Mouse (Mus musculus) testis, adult 2 months (tissue): ENCODE measurements at regions not wholly inside any gene's neighbourhood (a gene's known extent, or its start where the extent isn't known, plus 50 kb on each side); places are given as distances from the start of the nearest gene placed in this dataset.

Source experiments
- H3K27ac ChIP-seq: fragments of 200-500 bp; 2 replicates; pipeline ENCODE4 v1.5.1; 2012; ENCODE audit warnings: low read depth, low read length; ENCODE audit not compliant: control insufficient read depth, insufficient read depth
- H3K27me3 ChIP-seq: fragments of 200-500 bp; 2 replicates; pipeline ENCODE4 v1.6.1; 2012; ENCODE audit warnings: mild to moderate bottlenecking, low read length, moderate library complexity; ENCODE audit not compliant: control insufficient read depth, insufficient read depth
- H3K36me3 ChIP-seq: fragments of 200-500 bp; 2 replicates; pipeline ENCODE4 v1.6.1; 2012; ENCODE audit warnings: mild to moderate bottlenecking, low read length; ENCODE audit not compliant: control insufficient read depth, insufficient read depth
- H3K4me1 ChIP-seq: fragments of 200-500 bp; 2 replicates; pipeline ENCODE4 v1.6.1; 2012; ENCODE audit warnings: low read length; ENCODE audit not compliant: control insufficient read depth, insufficient read depth
- H3K4me3 ChIP-seq: fragments of 200-500 bp; 2 replicates; pipeline ENCODE4 v1.5.1; 2012; ENCODE audit warnings: low read depth, mild to moderate bottlenecking, low read length, moderate library complexity, mixed read lengths; ENCODE audit not compliant: control insufficient read depth
- CTCF ChIP-seq: fragments of 200-500 bp; IDR thresholded peaks from 2 replicates; pipeline ENCODE4 v1.5.1; 2012; ENCODE audit warnings: low read depth, mild to moderate bottlenecking, inconsistent platforms, low read length, moderate library complexity; ENCODE audit not compliant: control insufficient read depth, insufficient read depth, insufficient replicate concordance
- POLR2A ChIP-seq: fragments of 200-500 bp; IDR thresholded peaks from 2 replicates; pipeline ENCODE4 v1.6.1; 2012; ENCODE audit warnings: low read depth, mild to moderate bottlenecking, inconsistent platforms, low read length, moderate library complexity; ENCODE audit not compliant: control insufficient read depth

- no peaks in the 10 kb centered on the region for H3K36me3 ChIP-seq
- no peak overlapping the region for H3K4me3 ChIP-seq
- no peak for TF ChIP-seq CTCF
- no peak for TF ChIP-seq POLR2A
- H3K27ac ChIP-seq: no peak overlapping the region
- H3K4me1 ChIP-seq: peaks cover 3% of the 10 kb centered on the region
- no peaks in the 10 kb centered on the region for H3K27me3 ChIP-seq
Measured at GRCm38 (mm10) chr9:32977732-32978131, 341.7 kb downstream of the Ets1 start.

GRCm38 (mm10) chr9:32980846-32981245, 344.8 kb downstream of the Ets1 start:
- peaks cover 3% of the 10 kb centered on the region for H3K4me1 ChIP-seq
- no peak overlapping the region for H3K27ac ChIP-seq
- H3K27me3 ChIP-seq: no peaks in the 10 kb centered on the region
- TF ChIP-seq POLR2A: no peak
- TF ChIP-seq CTCF: no peak
- H3K4me3 ChIP-seq: no peak overlapping the region
- no peaks in the 10 kb centered on the region for H3K36me3 ChIP-seq

GRCm38 (mm10) chr9:32983182-32983581, 347.2 kb downstream of the Ets1 start:
- Histone ChIP-seq H3K27me3 (no peaks in the 10 kb centered on the region), H3K27ac (no peak overlapping the region), H3K4me3 (no peak overlapping the region), H3K36me3 (no peaks in the 10 kb centered on the region), H3K4me1 (peaks cover 3% of the 10 kb centered on the region)
- no peak for TF ChIP-seq POLR2A
- no peak for TF ChIP-seq CTCF

- H3K4me3 ChIP-seq: no peak overlapping the region
- H3K27ac ChIP-seq: no peak overlapping the region
- H3K27me3 ChIP-seq: no peaks in the 10 kb centered on the region
- H3K36me3 ChIP-seq: no peaks in the 10 kb centered on the region
- H3K4me1 ChIP-seq: no peaks in the 10 kb centered on the region
- TF ChIP-seq POLR2A (no peak), CTCF (no peak)
Measured at GRCm38 (mm10) chr9:32986836-32987673, 351.0 kb downstream of the Ets1 start.

GRCm38 (mm10) chr9:32989006-32989405, 353.0 kb downstream of the Ets1 start:
- Histone ChIP-seq H3K4me1 (no peaks in the 10 kb centered on the region), H3K4me3 (no peak overlapping the region), H3K27ac (no peak overlapping the region), H3K36me3 (no peaks in the 10 kb centered on the region), H3K27me3 (no peaks in the 10 kb centered on the region)
- TF ChIP-seq CTCF (no peak), POLR2A (no peak)

- H3K4me3 ChIP-seq: no peak overlapping the region
- H3K4me1 ChIP-seq: no peaks in the 10 kb centered on the region
- H3K36me3 ChIP-seq: no peaks in the 10 kb centered on the region
- TF ChIP-seq POLR2A (no peak), CTCF (no peak)
- no peaks in the 10 kb centered on the region for H3K27me3 ChIP-seq
- H3K27ac ChIP-seq: no peak overlapping the region
Measured at GRCm38 (mm10) chr9:32998323-32998722, 362.3 kb downstream of the Ets1 start.

GRCm38 (mm10) chr9:33000691-33001164, 364.7 kb downstream of the Ets1 start:
- no peaks in the 10 kb centered on the region for H3K36me3 ChIP-seq
- no peaks in the 10 kb centered on the region for H3K4me1 ChIP-seq
- H3K27me3 ChIP-seq: no peaks in the 10 kb centered on the region
- no peak overlapping the region for H3K4me3 ChIP-seq
- no peak for TF ChIP-seq POLR2A
- no peak for TF ChIP-seq CTCF
- no peak overlapping the region for H3K27ac ChIP-seq
